Mouse (Mus musculus): ENCODE results near the gene P4hb.

- TF ChIP-seq POLR2A (IDR thresholded peaks at IDR 0.05; ENCODE audit: low read depth, low read length) (no peak), CTCF (IDR thresholded peaks at IDR 0.05; ENCODE audit: borderline replicate concordance, insufficient read depth, low read length) (no peak)
These were observed 5.7 kb upstream of the P4hb start for GRCm38 (mm10) chr11:120578694-120579243.
